Mouse (Mus musculus): ENCODE results near the gene Lingo1. TPM values are rescaled to one million over a fixed set of nuclear protein-coding genes. Genes with fewer than 3 reads are reported as not detected.

Gene Lingo1
- total RNA-seq, 2 experiments from 2014 or later, result 249 to 268 TPM

DNA sequence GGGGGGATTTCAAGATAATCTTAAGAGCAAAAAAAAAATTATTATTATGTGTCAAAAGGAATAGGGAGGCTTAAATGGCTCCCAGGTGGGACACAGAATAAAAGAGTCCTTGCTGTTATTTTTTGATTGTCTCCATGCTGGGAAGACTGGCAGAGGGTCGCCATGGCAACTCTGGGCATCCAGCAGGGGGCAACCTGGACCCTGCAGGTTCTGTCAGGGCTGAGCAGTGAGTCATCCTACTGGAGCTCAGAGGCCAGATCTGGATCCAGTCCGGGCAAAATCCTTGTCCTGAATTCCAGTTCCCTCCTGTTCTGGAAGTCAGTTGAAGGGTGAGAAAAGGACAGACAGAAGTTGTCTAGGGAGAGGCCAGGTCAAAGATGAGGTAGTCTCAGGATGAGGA lies 144.7 kb downstream of the Lingo1 start:
- DNase-seq (ENCODE audit: low spot score in 2 of 2), result no peak
- peak overlapping the region; percentile 29; the same call in 1 of the 2 replicates for H3K27ac ChIP-seq
- H3K4me3 ChIP-seq, result no peak overlapping the region
- peak; percentile 41 for TF ChIP-seq CTCF (conservative IDR thresholded peaks at IDR 0.05)

GRCm38 (mm10) chr9:56646227-56647025 lies 149.8 kb downstream of the Lingo1 start:
- Histone ChIP-seq H3K27ac (peak overlapping the region; percentile 25; the same call in 1 of the 2 replicates), H3K4me3 (no peak overlapping the region)
- DNase-seq (ENCODE audit: low spot score in 2 of 2), result no peak
- no peak for TF ChIP-seq CTCF (conservative IDR thresholded peaks at IDR 0.05)

GRCm38 (mm10) chr9:56643474-56643873 lies 152.8 kb downstream of the Lingo1 start:
- H3K4me3 ChIP-seq, result no peak overlapping the region
- peak overlapping the region; percentile 20; the same call in 1 of the 2 replicates for H3K27ac ChIP-seq
- no peak for DNase-seq (ENCODE audit: low spot score in 2 of 2)
- TF ChIP-seq CTCF (conservative IDR thresholded peaks at IDR 0.05), result no peak

DNA sequence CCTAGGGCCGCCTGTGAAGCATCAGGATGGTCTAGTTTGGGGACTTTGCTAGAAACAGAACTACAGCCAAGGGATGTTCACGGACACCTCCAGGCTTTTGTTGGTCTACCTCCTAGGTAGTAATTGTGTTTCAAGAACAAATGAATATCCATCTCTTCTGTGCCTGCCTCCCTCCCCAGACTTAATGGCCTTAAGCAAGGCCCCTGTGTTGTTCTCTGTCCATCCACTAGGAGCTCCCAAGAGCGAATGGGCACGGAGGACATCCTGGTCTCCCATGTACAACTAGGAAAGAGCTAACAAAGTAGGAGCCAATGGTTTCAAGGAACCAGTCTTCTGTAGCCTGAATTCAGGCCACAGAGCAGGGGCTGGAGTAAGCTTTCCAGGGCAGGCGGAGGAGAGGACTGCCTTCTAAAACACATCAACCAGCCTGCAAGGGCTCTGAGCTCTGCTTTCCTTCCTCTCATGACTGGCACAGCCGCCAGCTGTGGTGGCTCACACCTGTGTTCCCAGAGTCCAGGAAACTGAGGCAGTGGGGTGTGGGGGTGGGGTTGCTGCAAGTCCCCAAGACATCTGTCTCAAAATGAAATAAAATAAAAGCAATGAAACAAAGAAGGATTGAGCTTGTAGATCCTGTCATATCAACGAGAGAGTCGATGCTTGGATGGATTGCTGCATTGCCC lies 157.9 kb downstream of the Lingo1 start:
- Histone ChIP-seq H3K27ac (peak overlapping the region; percentile 99), H3K4me3 (no peak overlapping the region)
- DNase-seq (ENCODE audit: low spot score in 2 of 2), result peak in 1 of 2 experiments; percentile 43
- TF ChIP-seq CTCF (conservative IDR thresholded peaks at IDR 0.05), result peak; percentile 81

DNA sequence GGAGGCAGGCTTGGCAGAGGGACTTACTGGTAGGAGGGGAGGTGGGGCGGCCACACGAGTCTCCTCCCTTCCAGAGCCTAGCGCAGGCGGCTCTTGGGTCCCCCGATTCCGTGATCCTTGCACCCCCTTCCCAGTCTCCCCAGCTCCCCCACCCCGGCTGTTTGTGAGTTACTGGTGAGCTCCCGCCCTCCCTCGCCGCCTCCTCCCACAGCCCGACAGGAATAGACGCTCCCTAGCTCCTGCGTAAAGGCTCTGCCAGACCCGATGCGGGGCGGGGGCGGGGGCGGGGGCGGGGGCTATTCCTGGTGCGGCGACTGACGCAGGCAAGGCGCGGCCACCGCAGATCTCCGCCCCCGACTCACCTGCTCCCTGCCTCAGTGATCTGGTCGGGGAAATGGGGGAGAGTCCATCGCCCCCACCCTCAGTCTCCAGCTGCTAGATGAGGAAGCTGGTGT lies 158.8 kb downstream of the Lingo1 start:
- TF ChIP-seq CTCF (conservative IDR thresholded peaks at IDR 0.05), result no peak
- Histone ChIP-seq H3K27ac (peak overlapping the region; percentile 99), H3K4me3 (peak overlapping the region; percentile 84)
- DNase-seq (ENCODE audit: low spot score in 2 of 2), result peak; percentile 69 to 84

DNA sequence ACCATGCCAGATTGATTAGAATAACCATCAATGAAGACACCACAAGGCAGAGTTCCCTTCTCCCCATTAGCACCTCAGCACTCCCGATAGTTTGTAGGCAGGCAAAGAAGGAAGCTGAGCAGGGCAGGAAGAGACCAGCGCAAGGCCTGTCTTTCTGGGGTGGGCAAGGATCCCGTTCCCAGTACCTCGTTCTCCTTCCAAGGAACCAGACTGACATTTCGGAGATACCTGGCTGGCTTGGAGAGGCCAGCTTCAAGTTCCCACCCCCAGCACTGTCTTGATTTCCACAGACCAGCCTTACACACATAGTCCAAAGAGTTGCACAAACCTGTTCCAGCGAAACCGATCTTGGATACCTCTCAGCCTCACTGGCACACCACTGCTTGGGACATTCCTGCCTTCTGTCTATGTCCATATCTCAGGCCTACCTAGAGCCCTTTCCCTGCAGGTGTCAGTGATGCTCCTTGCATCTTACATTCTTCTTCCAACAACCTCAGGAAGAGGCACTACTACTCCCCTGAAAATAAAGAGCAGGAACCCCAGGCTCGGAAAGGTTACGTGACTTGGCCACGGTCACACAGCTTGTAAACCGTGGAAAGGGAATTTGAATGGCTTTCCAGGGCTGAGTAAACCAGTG lies 159.4 kb downstream of the Lingo1 start:
- Histone ChIP-seq H3K27ac (peak overlapping the region; percentile 99), H3K4me3 (peak overlapping the region; percentile 84)
- no peak for DNase-seq (ENCODE audit: low spot score in 2 of 2)
- TF ChIP-seq CTCF (conservative IDR thresholded peaks at IDR 0.05), result no peak

GRCm38 (mm10) chr9:56636214-56636613 lies 160.1 kb downstream of the Lingo1 start:
- Histone ChIP-seq H3K27ac (peak overlapping the region; percentile 99), H3K4me3 (peak overlapping the region; percentile 84)
- TF ChIP-seq CTCF (conservative IDR thresholded peaks at IDR 0.05), result peak; percentile 95
- peak; percentile 90 to 93 for DNase-seq (ENCODE audit: low spot score in 2 of 2)

DNA sequence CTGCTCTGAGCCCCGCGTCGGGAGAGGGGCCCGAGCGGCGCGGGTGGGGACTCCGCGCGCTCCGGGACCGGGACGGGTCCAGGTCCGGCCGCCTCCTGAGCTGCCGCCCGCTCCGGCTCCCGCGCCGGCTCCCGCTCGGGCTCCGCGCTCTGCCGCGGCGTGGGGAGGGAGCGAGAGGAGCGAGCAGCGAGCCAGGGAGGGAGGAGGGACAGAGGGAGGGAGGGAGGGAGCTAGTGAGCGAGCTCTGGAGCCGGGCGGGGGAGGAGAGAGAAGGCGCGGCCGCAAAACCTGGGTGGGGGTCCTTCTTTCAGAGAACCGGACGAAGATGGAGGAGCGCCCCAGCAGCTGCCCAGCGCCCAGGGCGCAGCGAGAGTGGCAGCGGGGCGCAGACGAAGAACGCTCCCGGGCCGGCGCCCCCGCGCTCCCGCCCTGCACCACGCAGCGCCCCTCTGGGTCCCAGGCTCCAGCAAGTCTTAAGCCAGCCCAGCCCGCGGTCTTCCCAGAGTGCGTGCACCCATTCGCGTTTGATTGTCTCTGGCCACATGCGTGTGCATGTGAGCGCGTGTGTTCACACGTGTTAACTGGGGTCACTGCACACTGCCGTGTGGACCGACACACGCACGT lies 160.7 kb downstream of the Lingo1 start:
- no peak for TF ChIP-seq CTCF (conservative IDR thresholded peaks at IDR 0.05)
- peak in 1 of 2 experiments; percentile 62 for DNase-seq (ENCODE audit: low spot score in 2 of 2)
- peak overlapping the region; percentile 99 for H3K27ac ChIP-seq
- peak overlapping the region; percentile 84 for H3K4me3 ChIP-seq

DNA sequence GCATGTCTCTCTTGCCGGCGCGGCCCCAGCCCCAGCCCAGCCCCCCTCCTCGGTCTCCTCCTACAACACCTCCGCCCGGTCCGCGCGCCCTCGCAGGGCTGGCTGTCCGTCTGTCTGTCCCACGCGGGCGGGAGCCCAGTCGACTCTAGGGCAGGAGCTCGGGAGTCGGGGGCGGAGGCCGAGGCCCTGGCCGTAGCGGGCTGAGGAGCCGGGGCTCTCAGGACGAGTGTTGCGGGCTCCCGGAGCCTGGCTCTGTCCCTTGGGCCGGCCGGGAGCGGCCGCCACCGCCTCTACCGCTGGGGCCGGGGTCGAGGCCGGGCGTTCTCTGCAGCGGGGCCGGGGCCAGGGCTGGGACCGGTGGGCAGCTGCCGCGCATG lies 161.2 kb downstream of the Lingo1 start:
- no peak for DNase-seq (ENCODE audit: low spot score in 2 of 2)
- TF ChIP-seq CTCF (conservative IDR thresholded peaks at IDR 0.05), result no peak
- peak overlapping the region; percentile 99 for H3K27ac ChIP-seq
- H3K4me3 ChIP-seq, result peak overlapping the region; percentile 84

GRCm38 (mm10) chr9:56634406-56635120 lies 161.7 kb downstream of the Lingo1 start:
- peak overlapping the region; percentile 99 for H3K27ac ChIP-seq
- no peak for DNase-seq (ENCODE audit: low spot score in 2 of 2)
- no peak for TF ChIP-seq CTCF (conservative IDR thresholded peaks at IDR 0.05)
- H3K4me3 ChIP-seq, result peak overlapping the region; percentile 84

DNA sequence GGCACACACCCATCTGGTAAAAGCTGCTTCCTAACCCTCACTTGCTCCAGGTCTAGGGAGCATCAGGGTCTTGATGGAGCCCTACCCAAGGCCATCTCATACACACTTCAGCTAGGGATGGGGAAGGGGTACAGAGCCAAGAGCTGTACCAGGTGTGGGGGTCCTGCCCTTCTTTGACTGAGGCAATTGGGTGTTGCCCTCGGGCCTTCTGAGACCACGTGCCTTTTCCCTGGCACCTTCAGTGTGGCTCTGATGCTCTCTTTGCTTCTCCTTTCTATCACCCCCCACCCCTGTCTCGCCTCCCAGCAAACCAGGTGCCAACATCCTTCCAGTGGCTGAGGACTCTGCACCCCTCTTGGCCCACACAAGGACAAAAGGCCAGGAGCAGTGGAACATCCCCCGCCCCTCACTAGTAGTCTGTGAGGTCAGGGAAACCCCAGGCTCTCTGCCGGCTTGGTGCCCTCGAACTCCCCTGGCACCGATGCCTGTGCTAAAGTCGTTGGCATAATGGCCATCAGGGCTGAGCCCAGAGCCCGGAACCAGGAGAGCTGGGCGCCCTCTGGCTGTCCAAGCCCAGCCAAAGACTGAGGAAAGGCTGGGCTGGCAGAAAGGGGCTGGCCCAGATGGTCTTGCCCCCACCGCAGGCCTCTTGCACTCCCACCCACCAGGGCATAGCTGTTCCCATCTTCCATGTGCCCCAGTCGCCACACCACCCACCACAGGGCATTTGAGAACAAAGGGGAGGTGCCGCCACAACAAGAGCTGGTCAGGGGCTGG lies 162.6 kb downstream of the Lingo1 start:
- DNase-seq (ENCODE audit: low spot score in 2 of 2), result no peak
- peak; percentile 63 for TF ChIP-seq CTCF (conservative IDR thresholded peaks at IDR 0.05)
- peak overlapping the region; percentile 99 for H3K27ac ChIP-seq
- peak overlapping the region; percentile 84 for H3K4me3 ChIP-seq
